Mouse (Mus musculus) mouse trophoblast stem cell (cell line): ENCODE results near the gene Gosr2.

Source experiments
- in situ Hi-C, 2 experiments: fragments of 300-500 bp; cut with MseI, MboI; formaldehyde crosslinking; loops; 2 replicates in 1 of 2; 3 replicates in 1 of 2; pipeline ENCODE4 v1.15.1; 2025

The Gosr2 gene

DNA sequence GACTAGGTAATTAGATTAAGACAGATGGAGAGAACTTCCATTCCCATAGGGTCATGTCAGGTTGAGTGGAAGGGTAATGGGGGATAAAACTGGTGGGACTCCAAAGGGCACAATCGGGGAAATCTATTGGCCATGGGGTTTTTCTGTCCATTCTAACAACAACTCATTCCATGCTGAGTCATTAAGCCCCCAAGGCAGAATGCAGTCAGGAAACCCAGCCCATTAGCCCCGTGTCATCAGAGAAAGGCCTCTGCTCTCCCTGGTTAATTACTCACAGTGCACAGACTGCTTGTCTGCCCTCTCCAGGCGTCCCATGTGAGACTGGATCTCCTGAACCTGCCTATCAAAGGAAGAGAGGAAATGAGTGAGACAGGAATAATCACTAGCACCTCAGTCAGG is 8.7 kb downstream of the Gosr2 start:
- in situ Hi-C loops: no loop called here

DNA sequence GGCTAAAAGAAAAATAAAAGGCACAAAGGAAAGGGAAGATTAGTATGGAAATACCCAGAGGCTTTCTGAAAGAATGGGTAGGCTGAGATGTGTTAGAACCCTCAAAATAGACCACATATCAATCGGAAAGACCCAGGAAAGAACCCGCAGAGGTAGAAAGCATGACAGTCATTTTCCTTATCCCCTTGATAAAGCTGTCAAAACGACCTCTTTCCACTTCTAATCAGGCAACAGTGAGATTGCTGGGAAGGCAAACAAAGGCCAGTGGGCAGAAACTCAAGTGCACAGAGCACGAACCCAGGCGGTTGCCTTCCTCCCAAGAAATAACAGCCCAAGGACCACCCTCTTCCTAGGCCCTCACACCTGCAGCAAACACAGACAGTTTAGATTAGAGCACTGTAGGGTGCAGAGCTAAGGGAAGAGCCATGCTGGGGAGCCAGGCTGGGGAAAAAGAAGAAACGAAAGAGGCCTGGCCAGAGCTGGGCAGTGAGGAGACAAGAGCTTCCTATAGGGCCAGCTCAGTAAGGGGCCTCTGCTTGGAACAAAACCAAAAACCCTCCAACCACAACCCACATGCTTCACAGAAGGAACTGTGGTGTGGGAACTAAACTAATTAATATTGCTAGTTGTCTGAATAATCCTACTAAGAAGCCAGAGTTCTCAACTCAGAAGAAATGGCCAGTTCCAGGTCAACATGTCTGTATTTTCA is 9.3 kb downstream of the Gosr2 start:
- in situ Hi-C loops: no loop called here

DNA sequence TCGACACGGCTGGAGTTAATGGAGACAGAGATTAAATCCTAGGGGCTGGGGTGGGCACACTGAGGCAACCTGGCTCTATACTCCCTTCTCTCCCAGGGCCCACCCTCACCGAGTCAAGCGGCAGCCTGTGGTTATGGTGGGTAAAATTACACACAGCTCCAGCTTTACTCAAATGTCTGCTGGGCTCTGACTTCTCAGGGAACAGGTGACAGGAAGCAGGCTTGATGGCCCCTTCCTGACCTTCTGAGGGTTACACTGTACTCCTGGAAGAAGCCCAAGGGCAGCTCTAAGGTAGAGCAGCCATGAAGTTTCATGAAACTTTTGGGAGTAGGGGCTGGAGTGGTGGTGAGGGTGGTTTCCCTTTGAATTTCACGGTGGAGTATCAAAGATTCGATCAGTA is 11.0 kb downstream of the Gosr2 start:
- in situ Hi-C loops: no loop called here

DNA sequence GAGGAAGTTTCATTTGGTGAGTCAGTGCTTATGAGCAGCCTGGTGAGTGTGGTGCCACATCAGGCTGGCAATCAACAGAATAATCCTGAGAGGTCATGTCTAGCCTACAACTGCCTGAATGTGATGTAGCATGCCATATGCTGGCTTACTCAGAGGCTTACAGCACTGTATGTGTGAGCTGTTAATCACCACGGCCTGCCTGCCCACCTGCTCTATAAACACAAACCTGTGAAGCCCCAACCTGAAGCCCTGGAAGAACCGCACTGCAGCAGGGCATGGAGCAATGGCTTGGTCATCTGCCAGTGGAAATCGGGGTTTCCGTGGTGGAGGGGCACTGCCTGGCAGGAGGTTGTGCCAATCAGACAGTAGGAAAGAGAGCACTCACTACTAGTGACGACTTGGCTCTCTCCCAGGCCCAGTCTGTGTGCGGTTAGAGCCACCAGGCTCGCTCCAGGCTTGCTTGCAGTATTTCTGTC is 12.4 kb downstream of the Gosr2 start:
- in situ Hi-C loops: no loop called here

DNA sequence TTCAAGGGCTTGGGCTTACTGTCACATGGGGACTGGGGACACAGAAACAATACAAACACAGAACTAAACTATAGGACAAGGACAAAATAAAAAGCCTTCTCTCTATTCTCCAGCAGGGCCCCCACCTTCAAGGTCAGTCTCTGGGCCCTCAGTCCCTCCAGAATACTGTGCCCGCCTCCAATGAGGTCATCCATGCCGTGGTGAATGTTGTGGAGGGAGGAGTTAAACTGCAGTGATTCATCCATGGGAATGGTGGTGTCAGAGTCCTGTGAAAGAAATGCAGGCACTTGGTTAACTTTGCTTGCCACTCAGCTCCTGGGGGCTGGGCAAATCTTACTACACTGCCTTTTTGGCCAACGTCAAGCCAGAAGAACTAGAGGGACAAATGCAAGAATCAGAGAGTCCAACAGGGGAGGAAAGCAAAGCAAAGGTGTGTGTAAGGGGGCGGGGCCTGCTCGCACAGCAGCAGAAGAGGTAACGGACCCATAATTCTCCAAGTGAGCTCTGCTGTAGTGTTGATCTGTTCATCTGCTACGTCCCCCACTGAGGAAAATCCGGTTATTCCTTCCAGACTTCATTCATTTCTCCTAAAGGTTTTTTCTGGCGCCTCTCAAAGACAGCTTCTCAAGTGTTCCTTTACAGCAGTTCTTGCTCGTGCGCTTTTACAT is 13.9 kb downstream of the Gosr2 start:
- in situ Hi-C loops: no loop called here

DNA sequence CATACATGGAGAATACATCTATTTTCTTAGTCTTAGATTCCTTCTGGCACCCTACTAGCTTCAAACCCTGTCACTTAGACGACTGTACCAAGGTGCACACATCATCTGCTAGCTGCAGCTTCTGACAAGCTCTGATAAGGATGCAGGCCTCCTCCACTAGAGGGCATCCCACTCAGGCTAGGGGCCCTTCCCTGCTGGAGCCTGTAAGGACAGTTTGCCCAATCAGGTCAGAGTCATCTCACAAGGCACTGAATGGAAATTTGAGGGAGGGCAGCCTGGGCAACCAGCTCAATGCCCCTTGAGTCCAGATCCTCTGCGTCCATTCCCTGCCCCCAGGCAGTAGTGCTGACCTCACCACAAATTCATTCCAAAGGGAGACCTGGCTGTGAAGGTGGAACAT is 20.7 kb downstream of the Gosr2 start:
- in situ Hi-C loops: loop anchor here in 1 of 2 experiments (5.0 kb wide), 1 partner anchor 40 kb away; the partner anchor contains the start of gene Lyzl6

DNA sequence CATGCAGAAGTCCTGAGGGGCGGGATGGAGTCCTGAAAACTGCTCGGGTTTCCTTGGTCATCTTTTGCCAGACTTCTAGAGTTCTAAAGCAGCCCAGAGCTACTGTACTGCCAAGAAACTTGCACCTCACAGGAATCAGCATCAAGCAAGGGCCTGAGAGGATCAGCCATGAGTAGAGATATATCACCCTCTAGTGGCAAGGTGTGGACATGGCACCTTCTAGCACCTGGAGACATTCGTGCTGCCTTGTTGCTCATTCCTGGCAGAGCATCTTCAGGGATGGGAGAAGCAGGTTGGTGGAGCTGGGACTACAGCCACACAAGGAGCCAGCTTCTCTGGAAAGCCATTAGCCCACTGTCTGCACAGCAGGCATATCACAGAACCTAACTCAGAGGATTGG is 22.1 kb downstream of the Gosr2 start:
- in situ Hi-C loops: loop anchor here in 1 of 2 experiments (5.0 kb wide), 1 partner anchor 38 kb away; the partner anchor contains the start of gene Lyzl6

DNA sequence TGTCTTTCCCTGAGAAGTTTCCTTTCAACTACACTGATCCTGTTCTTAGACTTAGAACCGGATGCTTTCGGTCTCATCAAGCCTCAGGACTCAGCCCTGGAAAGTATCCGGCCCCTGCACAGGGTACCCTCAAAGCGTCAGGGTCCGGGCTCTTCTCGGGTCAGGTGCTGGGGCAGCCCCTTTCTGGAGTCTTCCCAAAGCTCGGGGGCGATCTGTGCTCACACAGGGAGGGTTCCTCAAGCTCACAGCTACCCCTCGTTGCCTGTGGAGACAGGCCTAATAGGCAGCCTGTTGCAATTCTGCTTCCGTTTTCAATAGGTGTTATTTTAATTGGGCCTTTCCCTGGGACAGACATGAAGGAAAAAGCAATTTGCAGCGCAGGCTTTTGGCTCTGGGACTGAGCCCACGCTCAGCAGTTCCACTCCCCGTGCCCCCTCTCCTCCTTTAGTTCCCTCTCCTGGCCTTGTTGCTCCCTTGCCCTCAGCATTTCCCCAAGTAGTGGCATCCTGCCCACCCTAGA is 30.7 kb downstream of the Gosr2 start:
- in situ Hi-C loops: no loop called here

DNA sequence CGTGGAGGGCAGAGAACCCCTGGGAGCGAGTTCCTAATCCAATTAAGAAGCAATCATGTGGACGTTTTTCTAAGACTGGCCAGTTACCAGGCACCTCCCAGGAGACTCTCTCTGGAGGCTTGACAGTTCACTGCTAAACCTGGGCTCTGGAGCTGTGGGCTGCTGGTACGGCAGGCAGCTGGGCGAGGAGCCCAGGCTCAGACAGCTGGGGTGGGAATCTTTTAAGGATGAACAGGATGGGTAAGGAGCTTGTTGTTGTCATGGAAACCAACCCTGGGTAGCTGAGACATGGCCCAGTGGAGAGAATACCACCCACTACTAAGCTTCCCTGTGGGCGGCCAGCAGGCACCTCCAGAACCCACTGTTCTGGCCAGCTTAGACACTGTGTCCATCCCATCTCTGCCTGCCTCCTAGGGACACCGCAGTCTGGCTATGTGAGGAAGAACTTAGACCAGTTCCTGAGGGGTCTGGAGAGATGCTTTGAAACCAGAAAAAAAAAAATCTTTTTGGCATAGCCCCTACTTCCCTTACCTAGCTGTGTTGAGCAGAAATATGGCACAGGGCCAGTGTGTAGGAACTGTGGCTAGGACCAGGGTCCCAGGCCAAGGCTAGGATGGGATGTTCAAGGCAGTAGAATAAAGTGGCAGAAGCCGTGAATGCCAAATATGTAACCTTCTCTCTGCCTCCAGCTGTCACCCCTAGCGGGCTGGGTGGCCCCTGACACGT is 31.4 kb downstream of the Gosr2 start:
- in situ Hi-C loops: no loop called here

DNA sequence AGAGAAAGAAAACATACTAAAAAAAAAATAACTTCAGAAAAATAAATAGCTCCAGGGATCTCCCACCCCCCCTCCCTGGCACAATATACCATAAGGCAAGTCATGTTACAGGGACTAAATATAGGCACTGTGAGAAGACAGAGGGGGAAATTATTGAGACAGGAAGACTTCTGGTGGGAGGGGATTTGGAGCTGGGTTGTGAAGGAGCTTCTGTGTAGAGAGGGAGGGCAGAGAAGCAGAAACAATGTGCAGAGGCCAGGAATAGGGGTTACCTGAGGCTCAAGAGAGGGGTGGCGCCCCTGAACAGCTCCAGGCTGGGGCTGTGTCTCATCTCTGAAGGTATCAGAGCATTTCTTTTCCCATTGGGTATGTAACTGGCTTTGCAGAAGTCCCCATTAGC is 32.0 kb downstream of the Gosr2 start:
- in situ Hi-C loops: no loop called here

DNA sequence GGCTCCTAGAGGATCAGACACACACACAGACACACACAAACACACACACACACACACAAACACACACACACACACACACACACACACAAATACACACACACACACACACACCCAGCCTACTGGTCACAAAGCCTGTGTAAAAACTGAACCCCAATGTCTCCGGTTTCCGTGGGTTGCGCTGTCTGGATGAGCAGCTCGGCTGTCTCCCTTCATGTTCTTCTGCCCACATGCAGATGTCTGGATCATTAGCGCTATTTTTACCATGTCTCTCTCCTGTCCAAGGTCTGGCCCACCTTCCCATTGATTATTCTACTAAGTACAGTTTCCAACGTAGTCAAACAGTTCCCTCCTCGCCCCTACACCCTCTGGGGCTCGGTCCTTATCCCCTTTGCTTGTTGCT is 34.6 kb downstream of the Gosr2 start:
- in situ Hi-C loops: no loop called here

DNA sequence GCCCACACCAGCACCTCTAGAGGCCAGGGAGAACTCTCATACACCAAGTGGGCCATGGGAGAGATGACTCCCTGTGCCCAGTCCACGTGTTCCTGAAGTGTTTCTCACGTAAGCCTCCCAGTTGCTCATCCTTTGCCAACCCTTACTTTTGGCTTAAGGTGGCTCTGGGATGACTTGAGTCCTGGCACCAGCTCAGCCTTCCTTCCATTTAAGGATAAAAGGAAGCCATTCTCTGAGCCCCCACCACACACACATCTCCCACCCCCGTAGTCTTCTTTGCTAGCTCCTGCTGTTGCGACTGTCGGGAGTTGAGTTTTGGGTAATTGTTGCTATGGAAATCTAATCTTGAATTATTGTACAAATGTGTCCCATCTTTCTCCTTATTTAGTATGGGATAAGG is 35.2 kb downstream of the Gosr2 start:
- in situ Hi-C loops: no loop called here

DNA sequence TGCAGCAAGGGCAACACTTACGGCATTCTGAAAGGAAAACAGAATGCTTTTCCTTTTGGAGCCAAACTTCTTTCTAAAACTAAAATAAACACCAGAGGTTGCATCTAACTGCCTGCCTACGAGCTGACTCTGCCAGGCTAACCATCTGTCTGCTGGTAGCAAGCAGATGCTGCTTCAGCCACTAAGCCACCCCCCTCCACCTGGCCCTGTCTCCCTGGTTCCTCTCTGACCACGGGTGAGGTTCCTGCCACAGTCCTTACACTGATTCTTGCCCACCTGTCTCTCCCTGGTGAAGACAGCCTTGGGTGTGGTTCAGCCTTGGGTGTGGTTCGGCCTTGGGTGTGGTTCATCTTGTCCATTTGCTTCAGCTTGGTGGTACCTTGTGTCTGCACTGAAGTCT is 35.8 kb downstream of the Gosr2 start:
- in situ Hi-C loops: no loop called here

DNA sequence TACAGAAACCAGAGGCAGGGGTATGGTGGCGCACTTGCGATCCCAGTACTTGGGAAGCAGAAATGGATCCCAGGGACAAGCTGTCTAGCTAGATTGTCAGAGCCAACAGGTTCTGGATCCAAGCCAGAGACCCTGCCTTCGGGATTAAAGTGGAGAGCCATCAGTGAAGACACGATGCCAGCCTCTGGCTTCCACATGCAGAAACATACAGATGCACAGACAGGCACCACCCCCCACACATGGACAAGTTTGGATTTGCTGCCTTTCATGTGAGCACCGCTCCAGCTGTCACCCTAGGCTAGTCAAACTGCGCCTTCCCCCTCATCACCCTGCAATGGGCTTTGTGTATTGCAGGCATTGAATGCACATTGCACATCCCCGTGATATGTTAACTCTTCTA is 39.5 kb downstream of the Gosr2 start:
- in situ Hi-C loops: no loop called here

DNA sequence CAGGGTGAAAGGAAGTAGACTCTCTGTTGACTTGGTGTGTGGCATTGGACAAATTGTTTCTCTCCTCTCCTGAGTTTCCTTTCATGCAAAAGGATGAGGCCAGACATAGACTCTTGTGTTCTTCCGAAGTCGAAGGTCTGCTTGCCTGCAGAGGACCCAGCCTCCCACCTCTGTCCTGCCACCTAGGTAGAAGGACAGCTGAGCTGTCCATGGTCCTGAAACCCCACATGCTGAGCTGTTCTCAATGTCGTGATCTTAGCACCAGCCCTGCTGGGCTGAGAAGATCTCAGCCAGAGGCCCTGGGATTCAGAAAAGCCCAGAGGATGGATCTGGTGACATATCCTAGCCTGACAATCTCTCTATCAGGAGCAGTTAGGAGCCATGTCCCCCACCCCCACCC is 41.2 kb downstream of the Gosr2 start:
- in situ Hi-C loops: no loop called here

DNA sequence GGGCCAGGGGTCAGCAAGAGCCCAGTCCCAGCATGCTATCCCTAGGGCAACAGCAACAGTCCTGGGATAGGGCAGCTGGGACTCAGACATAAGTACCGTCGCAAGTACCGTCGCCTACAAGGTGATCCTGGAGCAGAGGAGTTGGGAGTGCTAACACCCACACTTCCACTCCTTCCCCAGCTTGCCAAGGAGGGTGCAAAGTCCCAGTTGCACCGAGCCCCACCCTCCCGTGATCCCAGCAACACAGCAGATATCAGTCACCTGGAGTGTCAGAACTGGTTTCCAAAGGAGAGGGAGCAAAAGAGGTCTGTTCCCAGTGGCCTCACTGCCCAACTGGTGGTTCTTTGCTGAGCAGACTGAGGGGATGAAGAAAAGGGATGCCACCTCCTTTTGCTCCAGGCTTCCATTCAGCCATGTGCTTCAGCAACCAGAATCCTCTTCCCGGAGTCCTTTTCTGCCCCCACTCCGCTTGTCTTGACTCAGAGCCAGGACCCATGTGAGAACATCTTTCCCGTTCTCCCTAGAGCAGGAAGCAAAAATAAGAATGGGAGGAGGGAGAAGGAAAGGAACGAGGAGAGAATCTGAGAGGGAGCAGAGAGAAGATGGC is 44.2 kb downstream of the Gosr2 start:
- in situ Hi-C loops: no loop called here

DNA sequence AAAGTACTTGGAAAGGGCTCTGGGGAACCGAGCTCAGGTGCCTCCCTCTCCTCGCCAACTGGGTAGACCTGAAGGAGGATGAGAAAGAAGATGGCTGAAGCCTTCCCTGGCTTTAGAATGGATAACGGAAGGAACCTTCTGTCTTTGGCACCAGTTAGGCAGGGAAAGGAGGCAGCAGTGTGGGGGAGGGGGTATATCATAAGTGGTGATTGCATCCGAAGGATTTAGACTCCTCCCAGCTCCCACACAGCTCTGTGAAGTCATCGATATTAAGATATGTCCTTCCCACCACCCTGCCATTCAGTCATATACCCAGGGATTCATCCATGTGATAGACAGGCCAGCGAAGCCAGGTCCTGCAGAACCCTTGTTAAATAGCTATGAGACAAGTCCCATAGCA is 46.3 kb downstream of the Gosr2 start:
- in situ Hi-C loops: no loop called here

DNA sequence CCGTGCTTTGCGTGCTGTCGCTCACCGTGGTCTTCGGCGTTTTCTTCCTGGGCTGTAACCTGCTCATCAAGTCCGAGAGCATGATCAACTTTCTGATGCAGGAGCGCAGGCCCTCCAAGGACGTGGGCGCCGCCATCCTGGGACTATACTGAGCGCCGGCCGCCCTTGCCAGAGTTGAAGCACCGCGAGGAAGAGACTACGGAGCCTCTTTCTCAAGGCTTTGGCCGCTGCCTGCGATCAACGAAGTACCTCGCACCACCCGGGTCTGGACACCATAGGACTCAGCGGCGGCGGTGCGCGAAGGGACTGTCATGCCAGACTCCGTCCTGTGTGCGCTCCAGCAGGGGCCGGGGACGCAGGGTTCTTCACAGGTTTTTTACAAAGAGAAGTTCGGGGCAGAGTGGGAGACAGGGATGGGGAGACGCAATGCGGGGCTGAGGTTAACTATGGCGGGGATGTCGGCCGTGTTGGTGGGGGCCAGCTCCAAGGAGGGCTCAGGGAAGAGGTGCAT is 47.7 kb downstream of the Gosr2 start:
- in situ Hi-C loops: loop anchor here (10.0 to 25.0 kb wide), 2 partner anchors 262 to 265 kb away; no protein-coding TSS in a partner anchor

DNA sequence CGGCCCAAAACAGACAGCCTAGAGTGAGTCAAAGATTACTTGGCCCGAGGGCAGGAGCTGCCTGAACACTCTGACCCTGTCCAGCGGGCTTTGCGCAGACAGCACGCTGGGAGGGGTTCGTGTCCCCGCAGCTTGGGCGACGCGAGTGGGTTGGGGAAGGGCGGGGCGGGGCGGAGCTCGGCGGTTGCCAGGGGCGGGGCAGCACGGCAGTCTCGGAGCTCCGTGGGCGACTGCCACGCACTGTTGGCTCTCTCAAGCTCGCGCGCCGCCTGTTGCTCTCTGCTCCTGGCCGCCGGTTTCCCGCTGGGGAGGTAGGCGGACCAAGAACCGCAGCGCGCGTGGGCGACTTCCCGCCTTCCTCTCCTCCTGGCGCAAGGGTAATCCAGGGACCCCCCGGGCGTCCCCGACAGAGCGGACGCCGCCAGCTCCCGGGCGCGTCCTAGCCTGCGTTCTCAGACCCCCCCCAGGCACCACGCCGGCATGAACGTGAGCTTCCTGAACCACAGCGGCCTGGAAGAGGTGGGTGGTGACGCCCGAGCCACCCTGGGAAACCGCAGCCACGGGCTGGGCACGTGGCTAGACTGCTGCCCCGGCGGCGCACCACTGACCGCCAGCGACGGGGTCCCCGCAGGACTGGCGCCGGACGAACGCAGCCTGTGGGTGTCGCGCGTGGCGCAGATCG is 48.3 kb downstream of the Gosr2 start, which contains the start of gene Rprml:
Gene Rprml, plus strand, starts transcription at position 270 of the 682 bp plus-strand sequence.
- in situ Hi-C loops: loop anchor here (10.0 to 25.0 kb wide), 2 partner anchors 263 to 265 kb away; no protein-coding TSS in a partner anchor

DNA sequence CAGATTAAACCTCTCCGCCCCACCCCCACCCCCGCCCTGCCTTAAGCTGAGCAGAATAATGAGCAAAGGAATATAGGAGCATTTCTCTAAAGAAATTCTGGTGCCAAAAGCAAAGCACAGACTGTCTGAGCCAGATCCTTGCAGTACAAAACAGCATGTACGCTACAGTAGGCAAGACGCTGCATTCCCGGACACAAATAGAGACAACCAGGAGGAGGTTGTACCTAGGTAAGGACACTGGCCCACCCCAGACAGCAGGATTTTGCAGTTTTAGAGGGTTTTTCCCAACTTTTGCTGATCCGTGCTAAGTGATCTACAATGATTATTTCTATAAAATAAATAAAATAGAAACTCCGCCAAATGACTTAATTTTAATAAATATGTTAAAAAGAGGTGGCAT is 49.0 kb downstream of the Gosr2 start:
- in situ Hi-C loops: loop anchor here (10.0 to 25.0 kb wide), 2 partner anchors 264 to 266 kb away; no protein-coding TSS in a partner anchor
